Mouse (Mus musculus): ENCODE data around the gene Gm20388.
"Not testable (repeated sequence)": the region's sequence is repeated elsewhere in the genome, so short reads cannot be mapped to it uniquely, and the experiment has no call there.

Gm20388 gene

GRCm38 (mm10) chr8:120792710-120793109 is 882.1 kb downstream of the Gm20388 start:
- DNase-seq = peak; percentile 41 to 45

DNA sequence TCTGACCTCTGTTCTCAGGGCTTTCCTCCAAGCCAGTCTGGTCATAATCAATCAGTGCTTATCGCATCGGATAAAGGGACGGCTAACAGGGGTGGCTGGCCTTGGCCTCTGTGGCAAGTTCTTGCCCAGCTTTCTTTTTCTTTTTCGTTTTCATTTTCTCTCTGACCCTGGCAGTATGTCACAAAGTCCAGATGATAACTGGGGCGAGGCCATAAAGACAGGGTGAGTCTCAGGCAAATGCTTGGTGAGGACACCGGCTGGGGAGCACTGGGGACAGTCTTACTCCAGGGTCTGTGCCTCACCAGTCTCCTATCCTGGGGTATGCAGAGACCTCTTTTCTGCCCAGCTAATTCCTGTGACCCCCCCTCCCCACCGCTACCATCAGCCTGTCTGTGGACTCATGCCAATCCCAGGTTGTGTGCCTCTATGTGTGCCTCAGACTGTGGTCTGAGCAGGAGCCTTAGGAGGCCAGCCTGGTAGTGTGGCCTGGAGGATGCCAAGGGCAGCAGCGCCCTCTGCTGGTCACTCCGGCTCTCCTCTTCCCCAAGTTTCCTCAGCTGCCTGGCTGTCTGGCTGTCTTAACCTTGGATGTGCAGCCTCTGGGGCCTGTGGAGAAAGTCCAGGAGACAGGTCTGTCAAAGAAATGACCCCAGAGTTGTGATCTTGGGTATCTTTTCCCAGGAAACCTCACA is 885.4 kb downstream of the Gm20388 start:
- peak; percentile 88 for DNase-seq

DNA sequence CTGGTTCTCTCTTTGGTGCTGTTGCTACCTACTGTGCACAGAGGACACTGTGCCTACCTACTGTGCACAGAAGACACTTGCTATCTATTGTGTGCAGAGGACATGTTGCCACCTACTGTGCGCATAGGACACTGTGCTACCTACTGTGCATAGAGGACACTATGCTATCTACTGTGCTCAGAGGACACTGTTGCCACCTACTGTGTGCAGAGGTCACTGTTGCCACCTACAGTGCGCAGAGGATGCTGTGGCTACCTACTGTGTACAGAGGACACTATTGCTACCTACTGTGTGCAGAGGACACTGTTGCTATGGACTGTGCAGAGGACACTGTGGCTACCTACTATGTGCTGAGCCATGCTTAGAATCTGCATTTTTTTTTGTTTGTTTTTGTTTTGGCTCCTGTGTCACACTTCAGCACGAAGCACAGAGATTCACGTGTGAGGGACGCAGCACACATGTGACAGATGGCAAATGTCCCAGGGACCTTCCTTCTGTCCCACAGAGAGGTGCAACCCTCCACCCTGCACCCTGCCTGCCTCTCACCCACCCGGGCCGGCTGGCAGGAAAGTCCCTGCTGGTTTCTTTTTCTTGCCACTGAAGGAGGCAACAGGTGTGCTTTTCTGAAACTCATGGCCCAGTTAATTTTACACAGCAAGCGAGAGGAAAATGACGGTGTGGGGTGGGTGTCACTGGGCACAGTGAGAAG is 886.5 kb downstream of the Gm20388 start:
- peak; percentile 32 to 50 for DNase-seq

- peak; percentile 75 to 76 for DNase-seq
Observed at GRCm38 (mm10) chr8:120800308-120800865, 889.7 kb downstream of the Gm20388 start.

DNA sequence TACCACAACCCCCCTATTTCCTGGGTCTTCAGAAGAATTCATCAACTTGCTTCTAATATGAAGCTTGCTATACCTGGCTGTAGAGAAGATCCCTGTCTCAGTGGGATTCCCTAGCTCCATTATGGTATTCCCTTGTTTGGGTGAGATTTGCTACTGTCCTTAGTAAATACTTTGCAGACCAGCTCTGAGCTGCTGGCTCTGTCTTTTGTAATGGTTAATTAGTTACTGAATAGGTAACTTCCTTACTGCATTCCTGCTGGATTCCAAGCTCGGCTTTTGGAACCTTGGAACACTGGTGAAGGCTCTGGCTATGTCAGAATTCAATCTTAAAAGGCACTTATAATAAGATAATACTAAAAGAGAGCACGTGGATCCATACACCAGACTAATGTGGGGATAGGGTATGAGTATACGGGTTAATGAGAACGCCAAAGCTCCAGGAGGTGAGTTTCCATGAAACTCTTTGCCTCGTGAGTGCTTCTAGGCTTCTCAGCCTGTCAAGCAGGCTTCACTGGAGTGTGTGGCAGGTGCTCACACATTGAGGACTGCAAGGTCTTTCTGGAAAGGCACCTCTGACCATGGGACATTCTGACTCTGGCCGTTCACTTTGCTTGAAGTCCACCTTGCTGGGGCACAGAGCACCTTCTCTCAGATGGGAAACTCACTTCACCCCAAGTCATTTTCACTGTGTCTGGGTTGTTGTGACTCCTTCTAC is 893.2 kb downstream of the Gm20388 start:
- not testable (repeated sequence) for DNase-seq

- DNase-seq = no peak
Observed at GRCm38 (mm10) chr8:120804741-120805140, 894.1 kb downstream of the Gm20388 start.

GRCm38 (mm10) chr8:120806780-120807264 is 896.2 kb downstream of the Gm20388 start:
- DNase-seq = no peak

DNA sequence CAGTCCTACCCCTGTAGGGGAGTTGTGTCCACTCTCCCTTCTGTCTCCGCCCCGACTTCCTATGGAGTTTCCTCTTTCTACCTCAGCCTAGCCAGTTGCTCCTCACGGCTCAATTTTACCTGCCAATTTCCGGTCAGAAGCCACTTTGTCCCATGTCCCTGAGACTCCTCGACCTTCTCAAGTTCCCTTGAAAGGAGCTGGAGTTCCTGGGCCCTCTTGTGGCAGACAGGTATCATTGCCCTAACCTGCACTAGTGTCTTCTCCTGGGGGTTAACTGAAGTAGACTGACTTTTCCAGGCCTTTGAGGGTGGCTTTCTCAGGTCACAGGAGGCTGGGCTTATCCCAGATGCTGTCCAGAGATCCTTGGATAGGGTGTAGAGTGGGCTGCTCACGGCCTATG is 897.1 kb downstream of the Gm20388 start:
- peak; percentile 59 to 62 for DNase-seq

DNA sequence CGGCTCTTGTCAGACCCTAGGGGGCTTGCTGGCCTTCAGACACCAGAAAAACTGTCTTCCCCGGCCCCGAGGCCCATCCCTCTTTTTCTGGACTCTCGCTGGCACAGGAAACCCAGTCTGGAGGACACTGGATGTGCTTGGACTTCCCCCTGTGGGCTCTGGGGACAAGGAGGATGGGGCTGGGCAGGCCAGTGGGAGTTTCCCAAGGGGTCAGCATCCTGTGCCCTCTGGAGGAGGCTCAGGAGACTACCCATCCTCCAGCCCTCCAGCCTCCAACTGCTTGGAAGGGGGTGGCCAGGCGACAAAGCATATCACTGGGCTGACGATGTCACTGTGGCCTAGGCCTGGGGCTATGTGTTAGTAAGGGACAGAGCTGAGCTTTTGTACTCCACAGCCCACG is 898.4 kb downstream of the Gm20388 start:
- DNase-seq = no peak

GRCm38 (mm10) chr8:120811953-120812352 is 901.3 kb downstream of the Gm20388 start:
- no peak for DNase-seq

- DNase-seq = no peak
Observed at GRCm38 (mm10) chr8:120813028-120813427, 902.4 kb downstream of the Gm20388 start.

- DNase-seq = no peak
Observed at GRCm38 (mm10) chr8:120813839-120814238, 903.2 kb downstream of the Gm20388 start.

- DNase-seq = no peak
Observed at GRCm38 (mm10) chr8:120816371-120816770, 905.7 kb downstream of the Gm20388 start.

GRCm38 (mm10) chr8:120819906-120820305 is 909.3 kb downstream of the Gm20388 start:
- DNase-seq = no peak

DNA sequence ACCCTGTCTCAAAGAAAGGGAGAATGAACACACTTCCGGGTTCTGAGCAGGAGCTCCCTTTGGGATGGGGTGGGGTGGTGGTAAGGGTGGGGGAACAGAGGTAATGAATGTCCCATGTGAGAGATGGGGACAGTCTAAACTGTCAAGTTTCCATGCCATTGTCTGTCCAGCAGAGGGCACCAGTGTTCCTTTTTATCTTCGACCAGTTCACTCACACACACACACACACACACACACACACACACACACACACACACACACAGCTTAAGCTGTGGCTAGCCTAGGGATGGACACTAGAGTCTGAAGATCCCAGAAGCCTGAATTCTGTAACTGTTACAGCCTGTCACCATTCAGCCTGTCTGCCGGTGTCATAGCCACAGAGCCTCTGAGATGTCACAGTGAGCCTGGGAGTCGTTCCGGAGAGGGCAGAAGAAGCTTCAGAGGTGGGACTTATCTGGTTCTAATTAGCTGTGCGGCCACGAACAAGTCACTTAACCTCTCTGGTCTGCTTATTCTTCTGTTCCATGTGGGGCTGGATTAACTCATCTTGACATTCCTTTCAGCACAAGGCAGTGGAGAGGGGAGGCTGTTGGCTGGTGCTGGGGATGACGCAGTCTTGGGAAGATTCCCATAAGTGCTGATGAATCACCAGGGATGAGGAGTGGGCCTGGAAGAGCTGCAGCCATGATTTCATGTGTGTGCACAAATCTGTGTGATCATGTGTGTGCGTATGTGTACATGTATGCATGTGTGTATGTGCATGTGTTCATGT is 910.9 kb downstream of the Gm20388 start:
- DNase-seq = peak; percentile 69 to 70

DNA sequence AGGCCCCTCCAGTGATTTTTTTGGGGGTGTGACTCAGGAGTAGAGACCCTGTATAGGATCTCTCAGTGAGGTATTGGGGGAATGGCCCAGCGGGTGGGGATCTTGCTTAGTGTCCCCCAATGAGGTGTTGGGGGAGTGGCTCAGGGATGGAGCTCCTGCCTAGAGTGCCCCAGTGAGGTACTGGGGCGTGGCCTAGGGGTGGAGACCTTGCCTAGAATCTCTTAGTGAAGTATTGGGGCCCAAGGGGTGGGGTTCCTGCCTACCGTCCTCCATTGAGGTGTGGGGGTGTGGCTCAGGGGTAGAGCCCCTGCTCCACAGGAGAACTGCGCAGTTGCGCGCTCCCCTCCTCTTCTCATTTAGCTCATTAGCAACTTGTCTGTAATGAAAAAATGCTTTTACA is 912.7 kb downstream of the Gm20388 start:
- DNase-seq = no peak

DNA sequence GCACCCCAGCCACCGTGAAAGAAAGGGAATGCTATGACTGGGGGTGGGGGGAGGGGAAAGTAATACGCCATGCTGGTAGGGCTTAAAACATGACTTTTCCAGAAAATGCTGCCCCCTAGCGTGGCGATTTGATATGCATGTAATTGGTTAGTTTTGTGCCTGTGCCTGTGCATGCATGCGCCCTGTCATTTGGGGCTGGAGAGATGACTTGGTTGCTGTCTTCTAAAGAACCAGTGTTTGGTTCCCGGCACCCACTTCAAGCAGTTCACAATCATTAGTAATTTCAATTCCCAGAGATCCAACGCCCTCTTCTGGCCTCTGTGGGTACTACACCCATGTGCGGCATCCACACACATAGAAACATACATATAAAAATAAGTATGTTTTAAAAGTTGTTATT is 913.2 kb downstream of the Gm20388 start:
- DNase-seq = peak; percentile 27 to 30

- DNase-seq = peak; percentile 17 to 18
Observed at GRCm38 (mm10) chr8:120824638-120825037, 914.0 kb downstream of the Gm20388 start.

DNA sequence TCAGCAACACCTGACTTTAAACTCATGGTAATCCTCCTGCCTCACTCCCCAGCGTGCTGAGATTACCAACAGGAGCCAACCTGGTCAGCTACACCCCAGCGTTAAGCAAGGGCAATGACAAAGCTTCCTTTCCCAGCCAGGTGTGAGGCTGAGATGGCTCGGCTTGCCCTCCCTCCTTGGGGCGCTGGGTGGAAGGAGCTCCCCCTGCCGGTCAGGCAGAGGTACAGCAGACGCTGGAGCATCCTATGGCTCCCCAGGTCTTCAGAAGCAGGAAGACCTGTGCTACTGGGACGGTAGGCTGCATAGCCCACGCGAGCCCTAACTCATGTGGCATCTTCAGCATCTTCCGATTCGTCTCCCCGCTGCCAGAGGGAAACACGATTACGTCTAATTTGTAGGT is 917.6 kb downstream of the Gm20388 start:
- peak; percentile 82 to 85 for DNase-seq

DNA sequence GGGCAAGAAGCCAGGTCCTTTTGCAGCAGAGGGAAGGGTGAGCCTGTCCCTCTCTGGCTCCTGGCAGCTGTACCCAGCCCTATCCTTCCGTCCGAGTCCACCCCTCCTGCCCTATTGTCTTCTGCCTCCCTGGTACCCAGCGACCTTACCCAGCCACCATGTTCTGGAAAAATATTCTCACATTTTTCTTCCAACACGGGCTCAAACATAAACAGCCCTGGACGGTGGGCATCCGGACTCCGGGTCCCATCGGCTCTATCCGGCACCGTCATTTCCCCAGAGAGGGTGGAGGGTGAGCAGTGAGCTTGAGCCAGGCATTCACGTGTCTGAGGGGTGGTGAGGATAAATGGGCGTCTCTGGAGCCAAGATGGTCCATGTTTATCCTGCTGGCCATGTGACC is 920.0 kb downstream of the Gm20388 start:
- no peak for DNase-seq

DNA sequence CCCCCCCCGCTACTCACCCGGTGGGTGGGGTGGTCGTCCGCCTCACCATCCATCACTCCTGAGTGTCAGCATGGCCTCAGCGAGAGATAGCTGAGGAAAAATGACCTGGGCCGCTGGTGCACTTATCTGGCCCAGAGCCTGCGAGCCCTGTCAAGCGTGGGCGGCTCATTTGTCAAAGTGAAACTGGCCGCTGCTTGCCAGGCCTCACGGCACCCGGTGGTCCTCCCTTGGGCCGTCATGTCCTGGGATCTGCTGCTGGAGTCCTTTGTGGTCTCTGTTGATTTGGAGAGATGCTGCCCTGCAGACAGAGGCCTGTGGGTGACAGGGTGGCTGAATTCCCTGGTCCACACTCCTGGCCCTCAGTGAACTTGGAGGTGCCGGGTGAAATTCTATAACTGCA is 921.4 kb downstream of the Gm20388 start:
- DNase-seq = peak; percentile 24 to 28

DNA sequence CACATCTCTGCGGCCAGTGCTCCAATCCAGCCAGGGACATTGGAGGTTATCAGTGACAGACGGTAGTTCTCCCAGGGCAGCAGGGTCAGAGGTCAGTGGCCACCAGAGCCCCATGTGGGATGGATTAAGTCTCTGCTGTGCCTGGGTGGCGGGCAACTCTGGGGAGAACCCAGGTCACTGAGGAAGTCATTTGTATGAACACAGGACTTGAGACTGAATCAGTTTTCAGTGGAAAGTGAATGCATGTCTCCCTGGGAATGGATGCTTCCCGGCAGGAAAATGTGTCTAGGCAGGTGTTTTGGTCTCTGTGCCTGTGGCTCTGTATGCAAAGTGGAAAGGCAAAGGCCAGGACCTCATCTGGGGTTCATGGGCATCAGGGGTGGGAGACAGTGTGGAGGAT is 922.6 kb downstream of the Gm20388 start:
- DNase-seq = no peak

GRCm38 (mm10) chr8:120839031-120839430 is 928.4 kb downstream of the Gm20388 start:
- DNase-seq = no peak

Measured in B cell, adult 2 months (primary cell).